Mouse (Mus musculus): ENCODE measurements around the gene Map3k6. TPM values are rescaled to one million over a fixed set of nuclear protein-coding genes. Genes with fewer than 3 reads are reported as not detected.

The Map3k6 gene
- polyA plus RNA-seq, 1 experiment from 2014 or later: 1.7 TPM

GRCm38 (mm10) chr4:133281951-133282481, 41.4 kb downstream of the Map3k6 start:
- DNase-seq (ENCODE audit: low spot score): peak; percentile 79
- Histone ChIP-seq H3K4me3 (peak overlapping the region; percentile 39), H3K36me3 (no peaks in the 10 kb centered on the region), H3K27ac (peak overlapping the region; percentile 94), H3K9me3 (replicated peaks) (no peaks in the 10 kb centered on the region), H3K27me3 (ENCODE audit: low read depth, poor library complexity, severe bottlenecking) (no peaks in the 10 kb centered on the region), H3K4me1 (peaks cover 37% of the 10 kb centered on the region)
- WGBS: 2% methylated on average over 5 of the region's 5 CpGs

GRCm38 (mm10) chr4:133282656-133283055, 42.0 kb downstream of the Map3k6 start:
- no peaks in the 10 kb centered on the region for H3K27me3 ChIP-seq (ENCODE audit: low read depth, poor library complexity, severe bottlenecking)
- peak overlapping the region; percentile 39 for H3K4me3 ChIP-seq
- no peaks in the 10 kb centered on the region for H3K9me3 ChIP-seq (replicated peaks)
- no peaks in the 10 kb centered on the region for H3K36me3 ChIP-seq
- DNase-seq (ENCODE audit: low spot score): peak; percentile 59
- peak overlapping the region; percentile 94 for H3K27ac ChIP-seq
- H3K4me1 ChIP-seq: peaks cover 35% of the 10 kb centered on the region
- 6% methylated on average over 4 of the region's 4 CpGs for WGBS

GRCm38 (mm10) chr4:133285299-133285698, 44.7 kb downstream of the Map3k6 start:
- DNase-seq (ENCODE audit: low spot score): no peak
- Histone ChIP-seq H3K4me3 (no peak overlapping the region), H3K4me1 (peaks cover 27% of the 10 kb centered on the region), H3K27me3 (ENCODE audit: low read depth, poor library complexity, severe bottlenecking) (no peaks in the 10 kb centered on the region), H3K36me3 (no peaks in the 10 kb centered on the region), H3K9me3 (replicated peaks) (no peaks in the 10 kb centered on the region), H3K27ac (peak overlapping the region; percentile 15)
- WGBS: 91% methylated on average over 3 of the region's 3 CpGs

- Histone ChIP-seq H3K36me3 (no peaks in the 10 kb centered on the region), H3K9me3 (replicated peaks) (no peaks in the 10 kb centered on the region), H3K27ac (no peak overlapping the region), H3K27me3 (ENCODE audit: low read depth, poor library complexity, severe bottlenecking) (no peaks in the 10 kb centered on the region), H3K4me3 (no peak overlapping the region), H3K4me1 (peaks cover 26% of the 10 kb centered on the region)
- no peak for DNase-seq (ENCODE audit: low spot score)
- 85% methylated on average over 5 of the region's 5 CpGs for WGBS
Measured at GRCm38 (mm10) chr4:133285950-133286349, 45.3 kb downstream of the Map3k6 start.

GRCm38 (mm10) chr4:133286476-133287077, 46.0 kb downstream of the Map3k6 start:
- no peak for DNase-seq (ENCODE audit: low spot score)
- WGBS: 84% methylated on average over 4 of the region's 4 CpGs
- peaks cover 20% of the 10 kb centered on the region for H3K4me1 ChIP-seq
- no peaks in the 10 kb centered on the region for H3K9me3 ChIP-seq (replicated peaks)
- no peak overlapping the region for H3K27ac ChIP-seq
- H3K36me3 ChIP-seq: no peaks in the 10 kb centered on the region
- no peaks in the 10 kb centered on the region for H3K27me3 ChIP-seq (ENCODE audit: low read depth, poor library complexity, severe bottlenecking)
- no peak overlapping the region for H3K4me3 ChIP-seq

GRCm38 (mm10) chr4:133291255-133291654, 50.6 kb downstream of the Map3k6 start:
- 98% methylated on average over 1 of the region's 1 CpGs for WGBS
- Histone ChIP-seq H3K4me1 (peaks cover 24% of the 10 kb centered on the region), H3K9me3 (replicated peaks) (no peaks in the 10 kb centered on the region), H3K27ac (no peak overlapping the region), H3K4me3 (no peak overlapping the region), H3K36me3 (peaks cover 17% of the 10 kb centered on the region), H3K27me3 (ENCODE audit: low read depth, poor library complexity, severe bottlenecking) (peaks cover 25% of the 10 kb centered on the region)
- no peak for DNase-seq (ENCODE audit: low spot score)

GRCm38 (mm10) chr4:133292405-133292804, 51.8 kb downstream of the Map3k6 start:
- peak overlapping the region; percentile 81 for H3K27ac ChIP-seq

GRCm38 (mm10) chr4:133292901-133293843, 52.6 kb downstream of the Map3k6 start:
- Histone ChIP-seq H3K4me1 (peaks cover 34% of the 10 kb centered on the region), H3K27ac (peak overlapping the region; percentile 81), H3K36me3 (peaks cover 26% of the 10 kb centered on the region), H3K27me3 (ENCODE audit: low read depth, poor library complexity, severe bottlenecking) (peaks cover 25% of the 10 kb centered on the region), H3K9me3 (replicated peaks) (no peaks in the 10 kb centered on the region), H3K4me3 (peak overlapping the region; percentile 26)
- peak; percentile 53 for DNase-seq (ENCODE audit: low spot score)
- 10% methylated on average over 24 of the region's 24 CpGs for WGBS

More at GRCm38 (mm10) chr4:133292405-133292804, 51.8 kb downstream of the Map3k6 start:
- H3K27me3 ChIP-seq (ENCODE audit: low read depth, poor library complexity, severe bottlenecking): peaks cover 25% of the 10 kb centered on the region
- H3K36me3 ChIP-seq: peaks cover 26% of the 10 kb centered on the region
- no peak for DNase-seq (ENCODE audit: low spot score)
- peaks cover 26% of the 10 kb centered on the region for H3K4me1 ChIP-seq
- no peaks in the 10 kb centered on the region for H3K9me3 ChIP-seq (replicated peaks)
- H3K4me3 ChIP-seq: no peak overlapping the region; the same call in 1 of the 2 replicates
- 65% methylated on average over 4 of the region's 4 CpGs for WGBS

- peaks cover 26% of the 10 kb centered on the region for H3K36me3 ChIP-seq
- H3K27me3 ChIP-seq (ENCODE audit: low read depth, poor library complexity, severe bottlenecking): peaks cover 25% of the 10 kb centered on the region
- no peaks in the 10 kb centered on the region for H3K9me3 ChIP-seq (replicated peaks)
- H3K4me1 ChIP-seq: peaks cover 43% of the 10 kb centered on the region
- peak overlapping the region; percentile 26; the same call in 1 of the 2 replicates for H3K4me3 ChIP-seq
- no peak for DNase-seq (ENCODE audit: low spot score)
- H3K27ac ChIP-seq: peak overlapping the region; percentile 81
- 27% methylated on average over 11 of the region's 11 CpGs for WGBS
Measured at GRCm38 (mm10) chr4:133294084-133294483, 53.5 kb downstream of the Map3k6 start.

GRCm38 (mm10) chr4:133297360-133297759, 56.7 kb downstream of the Map3k6 start:
- no peak for DNase-seq (ENCODE audit: low spot score)
- peaks cover 53% of the 10 kb centered on the region for H3K36me3 ChIP-seq
- WGBS: 47% methylated on average over 10 of the region's 10 CpGs
- H3K4me3 ChIP-seq: no peak overlapping the region
- H3K9me3 ChIP-seq (replicated peaks): no peaks in the 10 kb centered on the region
- H3K27me3 ChIP-seq (ENCODE audit: low read depth, poor library complexity, severe bottlenecking): peaks cover 25% of the 10 kb centered on the region
- peaks cover 45% of the 10 kb centered on the region for H3K4me1 ChIP-seq
- H3K27ac ChIP-seq: peak overlapping the region; percentile 26; the same call in 1 of the 2 replicates

GRCm38 (mm10) chr4:133297801-133298238, 57.2 kb downstream of the Map3k6 start:
- peaks cover 41% of the 10 kb centered on the region for H3K4me1 ChIP-seq
- no peak overlapping the region for H3K4me3 ChIP-seq
- no peaks in the 10 kb centered on the region for H3K9me3 ChIP-seq (replicated peaks)
- 0% methylated on average over 5 of the region's 5 CpGs for WGBS
- H3K36me3 ChIP-seq: peaks cover 53% of the 10 kb centered on the region
- peak overlapping the region; percentile 26; the same call in 1 of the 2 replicates for H3K27ac ChIP-seq
- peaks cover 22% of the 10 kb centered on the region for H3K27me3 ChIP-seq (ENCODE audit: low read depth, poor library complexity, severe bottlenecking)
- peak; percentile 89 for DNase-seq (ENCODE audit: low spot score)

- Histone ChIP-seq H3K9me3 (replicated peaks) (no peaks in the 10 kb centered on the region), H3K4me1 (peaks cover 31% of the 10 kb centered on the region), H3K27me3 (ENCODE audit: low read depth, poor library complexity, severe bottlenecking) (peaks cover 15% of the 10 kb centered on the region), H3K27ac (no peak overlapping the region), H3K36me3 (peaks cover 58% of the 10 kb centered on the region), H3K4me3 (no peak overlapping the region)
- 23% methylated on average over 12 of the region's 12 CpGs for WGBS
- DNase-seq (ENCODE audit: low spot score): no peak
Measured at GRCm38 (mm10) chr4:133298516-133299365, 58.1 kb downstream of the Map3k6 start.

Data from limb, embryonic 10.5 days (tissue).